Mouse (Mus musculus): ENCODE results near the gene Dgcr2.

Dgcr2 gene

GRCm38 (mm10) chr16:17898462-17898861 is at the start of gene Dgcr2, which contains the start of gene Tssk2:
Dgcr2 (minus strand) TSS chr16:17898562.
Tssk2 (plus strand) TSS chr16:17898637.
- DNase-seq, result no peak

GRCm38 (mm10) chr16:17945081-17945831 is 46.9 kb upstream of the Dgcr2 start:
- DNase-seq, result peak; percentile 64

- no peak for DNase-seq
Observed at GRCm38 (mm10) chr16:17943466-17943865, 45.1 kb upstream of the Dgcr2 start.

GRCm38 (mm10) chr16:17939255-17939751 is 40.9 kb upstream of the Dgcr2 start:
- DNase-seq, result no peak

GRCm38 (mm10) chr16:17938821-17939220 is 40.5 kb upstream of the Dgcr2 start:
- peak; percentile 63 for DNase-seq

GRCm38 (mm10) chr16:17938187-17938586 is 39.8 kb upstream of the Dgcr2 start:
- DNase-seq, result no peak

GRCm38 (mm10) chr16:17936776-17937175 is 38.4 kb upstream of the Dgcr2 start:
- no peak for DNase-seq

- no peak for DNase-seq
Observed at GRCm38 (mm10) chr16:17934445-17934910, 36.1 kb upstream of the Dgcr2 start.

- no peak for DNase-seq
Observed at GRCm38 (mm10) chr16:17933594-17934444, 35.5 kb upstream of the Dgcr2 start.

- no peak for DNase-seq
Observed at GRCm38 (mm10) chr16:17931906-17932460, 33.6 kb upstream of the Dgcr2 start.

- no peak for DNase-seq
Observed at GRCm38 (mm10) chr16:17929631-17930030, 31.3 kb upstream of the Dgcr2 start.

GRCm38 (mm10) chr16:17929211-17929610 is 30.8 kb upstream of the Dgcr2 start:
- no peak for DNase-seq

GRCm38 (mm10) chr16:17928627-17929104 is 30.3 kb upstream of the Dgcr2 start:
- peak; percentile 82 for DNase-seq

- DNase-seq, result peak; percentile 80
Observed at GRCm38 (mm10) chr16:17928087-17928580, 29.8 kb upstream of the Dgcr2 start, which contains the start of gene Slc25a1. Slc25a1 (minus strand) TSS chr16:17928219.

GRCm38 (mm10) chr16:17927351-17928082 is 29.2 kb upstream of the Dgcr2 start:
- DNase-seq, result no peak

GRCm38 (mm10) chr16:17922163-17922538 is 23.8 kb upstream of the Dgcr2 start:
- no peak for DNase-seq

GRCm38 (mm10) chr16:17921325-17922162 is 23.2 kb upstream of the Dgcr2 start:
- peak; percentile 94 for DNase-seq

- no peak for DNase-seq
Observed at GRCm38 (mm10) chr16:17920586-17920985, 22.2 kb upstream of the Dgcr2 start.

- no peak for DNase-seq
Observed at GRCm38 (mm10) chr16:17914307-17915249, 16.2 kb upstream of the Dgcr2 start, which contains the start of gene Gsc2. Gsc2 (minus strand) TSS chr16:17915059.

Data from kidney, adult 11 months (tissue).